Mouse (Mus musculus): ENCODE data around the gene Irf8. TPM values are rescaled to one million over a fixed set of nuclear protein-coding genes. Genes with fewer than 3 reads are reported as not detected.

The Irf8 gene
- polyA plus RNA-seq, 1 experiment, result 80.9 TPM

- no peak overlapping the region for H3K4me3 ChIP-seq (replicated peaks; ENCODE audit: control insufficient read depth, low read depth, low read length)
- H3K27ac ChIP-seq (ENCODE audit: control insufficient read depth, insufficient read depth, low read depth, low read length, poor library complexity), result peak overlapping the region; percentile 42
- no peak for TF ChIP-seq CTCF (IDR thresholded peaks at IDR 0.05; ENCODE audit: control insufficient read depth, insufficient read depth, low read length)
- TF ChIP-seq POLR2A (IDR thresholded peaks at IDR 0.05; ENCODE audit: borderline replicate concordance, control insufficient read depth, low read depth, low read length), result 0 out of 2 replicates have a peak, but pooled peaks have one; percentile 9
- peaks cover 9% of the 10 kb centered on the region for H3K4me1 ChIP-seq (ENCODE audit: control insufficient read depth, insufficient read depth, low read length)
- WGBS, result 84% methylated on average over 19 of the region's 19 CpGs
Observed at GRCm38 (mm10) chr8:120755306-120756297, 19.4 kb downstream of the Irf8 start.

- H3K27ac ChIP-seq (ENCODE audit: control insufficient read depth, insufficient read depth, low read depth, low read length, poor library complexity), result peak overlapping the region; percentile 80
- H3K4me3 ChIP-seq (replicated peaks; ENCODE audit: control insufficient read depth, low read depth, low read length), result no peak overlapping the region
- peaks cover 3% of the 10 kb centered on the region; the same call in 1 of the 2 replicates for H3K4me1 ChIP-seq (ENCODE audit: control insufficient read depth, insufficient read depth, low read length)
- 62% methylated on average over 4 of the region's 4 CpGs for WGBS
- TF ChIP-seq POLR2A (IDR thresholded peaks at IDR 0.05; ENCODE audit: borderline replicate concordance, control insufficient read depth, low read depth, low read length) (no peak), CTCF (IDR thresholded peaks at IDR 0.05; ENCODE audit: control insufficient read depth, insufficient read depth, low read length) (no peak)
Observed at GRCm38 (mm10) chr8:120758005-120758404, 21.8 kb downstream of the Irf8 start.

DNA sequence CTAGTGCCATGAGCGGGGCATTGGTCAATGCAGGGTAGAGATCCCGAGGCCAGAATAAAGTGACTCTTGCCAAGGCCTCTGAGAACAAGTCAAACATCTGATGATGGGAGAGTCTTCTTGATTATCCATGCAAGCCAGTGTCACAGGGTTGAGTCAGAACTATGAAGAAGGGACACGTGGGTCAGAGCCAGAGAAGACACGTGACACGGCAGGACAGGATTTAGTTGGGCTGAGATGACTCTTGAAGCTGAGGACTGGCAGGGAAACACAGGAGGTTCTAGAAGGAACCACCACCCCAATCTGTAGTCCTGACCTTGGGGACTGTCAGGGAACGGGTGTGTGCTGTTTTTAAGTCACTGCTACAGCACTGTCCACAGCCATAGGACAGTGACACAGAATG, 23.7 kb downstream of the Irf8 start:
- WGBS, result 36% methylated on average over 6 of the region's 6 CpGs
- Histone ChIP-seq H3K4me3 (replicated peaks; ENCODE audit: control insufficient read depth, low read depth, low read length) (no peak overlapping the region), H3K27ac (ENCODE audit: control insufficient read depth, insufficient read depth, low read depth, low read length, poor library complexity) (peak overlapping the region; percentile 74), H3K4me1 (ENCODE audit: control insufficient read depth, insufficient read depth, low read length) (peaks cover 7% of the 10 kb centered on the region)
- TF ChIP-seq CTCF (IDR thresholded peaks at IDR 0.05; ENCODE audit: control insufficient read depth, insufficient read depth, low read length) (no peak), POLR2A (IDR thresholded peaks at IDR 0.05; ENCODE audit: borderline replicate concordance, control insufficient read depth, low read depth, low read length) (no peak)

DNA sequence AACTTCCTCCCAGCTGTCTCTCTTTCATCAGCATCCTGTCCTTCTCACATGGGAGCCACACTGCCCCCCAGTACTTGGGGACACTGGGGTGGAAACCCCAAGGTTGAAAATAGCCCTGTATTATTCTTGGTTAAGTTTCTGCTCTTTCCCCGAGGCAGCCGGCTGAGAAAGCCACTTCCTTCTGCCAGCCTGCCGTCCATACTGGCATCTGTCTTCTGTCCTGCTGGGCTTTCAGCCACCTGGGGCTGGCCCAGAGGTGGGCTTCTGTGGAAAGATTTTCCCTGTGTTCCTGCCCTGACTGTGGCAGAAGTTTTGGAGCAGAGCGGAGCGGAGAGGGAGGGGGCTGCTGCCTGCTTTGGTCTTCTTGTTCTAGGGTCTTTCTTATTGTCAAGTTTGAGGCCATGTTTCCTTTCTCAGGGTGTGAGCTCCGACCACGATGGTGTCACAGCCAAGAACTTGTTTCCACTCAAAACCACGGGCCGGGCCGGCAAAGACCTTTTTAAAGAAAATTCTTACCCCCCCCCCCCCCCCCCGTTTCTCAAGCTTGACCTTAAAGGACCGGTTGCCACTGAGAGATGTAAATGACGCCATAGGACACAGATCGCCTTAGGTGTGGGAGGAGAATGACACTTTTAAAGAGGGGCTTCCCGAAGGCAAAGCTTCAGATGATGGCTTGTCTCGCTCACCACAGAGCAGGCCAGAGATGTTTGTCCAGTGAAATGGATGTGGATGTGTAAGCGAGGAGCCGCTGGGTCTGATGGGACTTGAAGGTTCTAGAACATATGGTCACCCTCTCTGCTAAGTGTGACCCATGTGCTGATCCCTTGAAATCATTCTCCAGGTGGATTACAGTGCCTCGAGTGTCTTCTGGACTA, 24.4 kb downstream of the Irf8 start:
- Histone ChIP-seq H3K27ac (ENCODE audit: control insufficient read depth, insufficient read depth, low read depth, low read length, poor library complexity) (peak overlapping the region; percentile 74), H3K4me3 (replicated peaks; ENCODE audit: control insufficient read depth, low read depth, low read length) (no peak overlapping the region), H3K4me1 (ENCODE audit: control insufficient read depth, insufficient read depth, low read length) (peaks cover 10% of the 10 kb centered on the region)
- TF ChIP-seq POLR2A (IDR thresholded peaks at IDR 0.05; ENCODE audit: borderline replicate concordance, control insufficient read depth, low read depth, low read length), result no peak
- TF ChIP-seq CTCF (IDR thresholded peaks at IDR 0.05; ENCODE audit: control insufficient read depth, insufficient read depth, low read length), result no peak
- 37% methylated on average over 19 of the region's 19 CpGs for WGBS

- WGBS, result 5% methylated on average over 5 of the region's 5 CpGs
- no peak overlapping the region for H3K4me3 ChIP-seq (replicated peaks; ENCODE audit: control insufficient read depth, low read depth, low read length)
- TF ChIP-seq CTCF (IDR thresholded peaks at IDR 0.05; ENCODE audit: control insufficient read depth, insufficient read depth, low read length) (no peak), POLR2A (IDR thresholded peaks at IDR 0.05; ENCODE audit: borderline replicate concordance, control insufficient read depth, low read depth, low read length) (no peak)
- H3K27ac ChIP-seq (ENCODE audit: control insufficient read depth, insufficient read depth, low read depth, low read length, poor library complexity), result no peak overlapping the region
- peaks cover 11% of the 10 kb centered on the region for H3K4me1 ChIP-seq (ENCODE audit: control insufficient read depth, insufficient read depth, low read length)
Observed at GRCm38 (mm10) chr8:120763267-120763666, 27.1 kb downstream of the Irf8 start.

GRCm38 (mm10) chr8:120764638-120765037, 28.5 kb downstream of the Irf8 start:
- Histone ChIP-seq H3K4me1 (ENCODE audit: control insufficient read depth, insufficient read depth, low read length) (peaks cover 10% of the 10 kb centered on the region), H3K4me3 (replicated peaks; ENCODE audit: control insufficient read depth, low read depth, low read length) (no peak overlapping the region), H3K27ac (ENCODE audit: control insufficient read depth, insufficient read depth, low read depth, low read length, poor library complexity) (peak overlapping the region; percentile 37)
- TF ChIP-seq CTCF (IDR thresholded peaks at IDR 0.05; ENCODE audit: control insufficient read depth, insufficient read depth, low read length) (no peak), POLR2A (IDR thresholded peaks at IDR 0.05; ENCODE audit: borderline replicate concordance, control insufficient read depth, low read depth, low read length) (no peak)

- TF ChIP-seq POLR2A (IDR thresholded peaks at IDR 0.05; ENCODE audit: borderline replicate concordance, control insufficient read depth, low read depth, low read length), result no peak
- TF ChIP-seq CTCF (IDR thresholded peaks at IDR 0.05; ENCODE audit: control insufficient read depth, insufficient read depth, low read length), result no peak
- H3K4me3 ChIP-seq (replicated peaks; ENCODE audit: control insufficient read depth, low read depth, low read length), result no peak overlapping the region
- 4% methylated on average over 3 of the region's 3 CpGs for WGBS
- peaks cover 10% of the 10 kb centered on the region for H3K4me1 ChIP-seq (ENCODE audit: control insufficient read depth, insufficient read depth, low read length)
- H3K27ac ChIP-seq (ENCODE audit: control insufficient read depth, insufficient read depth, low read depth, low read length, poor library complexity), result no peak overlapping the region
Observed at GRCm38 (mm10) chr8:120766622-120767021, 30.5 kb downstream of the Irf8 start.
